Mouse (Mus musculus): ENCODE results near the gene Fads2. TPM values are rescaled to one million over a fixed set of nuclear protein-coding genes. Genes with fewer than 3 reads are reported as not detected.

Fads2 gene
- polyA plus RNA-seq, 1 experiment = 1.5 TPM

GRCm38 (mm10) chr19:10126479-10127250 lies 25.1 kb upstream of the Fads2 start:
- Histone ChIP-seq H3K9me3 (ENCODE audit: control insufficient read depth, low read length) (no peaks in the 10 kb centered on the region), H3K4me3 (replicated peaks) (no peak overlapping the region), H3K27me3 (ENCODE audit: control insufficient read depth) (peaks cover 5% of the 10 kb centered on the region; the same call in 1 of the 2 replicates), H3K36me3 (ENCODE audit: control insufficient read depth) (no peaks in the 10 kb centered on the region), H3K4me1 (ENCODE audit: control insufficient read depth) (no peaks in the 10 kb centered on the region)
- TF ChIP-seq GATA1 (IDR thresholded peaks at IDR 0.05; ENCODE audit: low read length) (no peak), TAL1 (IDR thresholded peaks at IDR 0.05; ENCODE audit: low read length) (no peak)

DNA sequence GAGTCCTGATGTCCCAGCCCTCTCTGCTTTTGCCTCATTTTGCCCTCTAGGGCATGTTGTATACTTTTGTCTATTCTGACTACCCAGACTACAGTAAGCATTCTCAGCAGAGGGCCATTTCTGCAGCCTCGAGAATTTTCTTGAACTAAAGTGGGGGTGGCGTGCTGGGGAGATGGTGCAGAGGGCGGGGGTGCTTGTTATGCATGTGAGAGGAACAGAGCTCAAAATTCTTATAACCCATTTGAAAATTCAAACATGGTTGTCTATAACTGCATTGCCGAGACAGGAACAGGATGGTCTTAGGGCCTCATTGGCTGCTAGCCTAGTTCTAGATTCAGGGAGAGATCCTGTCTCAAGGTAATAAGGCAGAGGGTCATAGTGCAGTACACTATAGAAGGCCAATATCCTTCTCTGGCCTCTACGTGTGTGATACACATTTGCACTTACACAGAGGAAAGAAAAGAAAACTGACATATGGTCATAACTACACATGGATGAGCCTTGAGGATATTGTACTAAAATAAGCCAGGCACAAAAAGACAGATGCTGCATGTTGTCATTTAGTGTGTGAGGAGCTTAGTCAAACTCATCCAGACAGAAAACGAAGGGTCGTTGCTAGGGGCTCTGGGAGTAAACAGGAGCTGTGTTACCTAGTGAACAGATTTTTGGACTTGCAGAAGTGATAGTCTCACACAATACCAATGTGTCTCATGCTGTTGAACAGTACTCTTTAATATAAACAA lies 22.5 kb upstream of the Fads2 start:
- Histone ChIP-seq H3K4me3 (replicated peaks) (no peak overlapping the region), H3K27me3 (ENCODE audit: control insufficient read depth) (peaks cover 5% of the 10 kb centered on the region; the same call in 1 of the 2 replicates), H3K4me1 (ENCODE audit: control insufficient read depth) (no peaks in the 10 kb centered on the region), H3K36me3 (ENCODE audit: control insufficient read depth) (no peaks in the 10 kb centered on the region), H3K9me3 (ENCODE audit: control insufficient read depth, low read length) (no peaks in the 10 kb centered on the region)
- TF ChIP-seq TAL1 (IDR thresholded peaks at IDR 0.05; ENCODE audit: low read length) (no peak), GATA1 (IDR thresholded peaks at IDR 0.05; ENCODE audit: low read length) (no peak)

- Histone ChIP-seq H3K4me1 (ENCODE audit: control insufficient read depth) (no peaks in the 10 kb centered on the region), H3K36me3 (ENCODE audit: control insufficient read depth) (no peaks in the 10 kb centered on the region)
- no peak for TF ChIP-seq GATA1 (IDR thresholded peaks at IDR 0.05; ENCODE audit: low read length)
- TF ChIP-seq TAL1 (IDR thresholded peaks at IDR 0.05; ENCODE audit: low read length) = no peak
Observed at GRCm38 (mm10) chr19:10122021-10122631, 20.6 kb upstream of the Fads2 start.

DNA sequence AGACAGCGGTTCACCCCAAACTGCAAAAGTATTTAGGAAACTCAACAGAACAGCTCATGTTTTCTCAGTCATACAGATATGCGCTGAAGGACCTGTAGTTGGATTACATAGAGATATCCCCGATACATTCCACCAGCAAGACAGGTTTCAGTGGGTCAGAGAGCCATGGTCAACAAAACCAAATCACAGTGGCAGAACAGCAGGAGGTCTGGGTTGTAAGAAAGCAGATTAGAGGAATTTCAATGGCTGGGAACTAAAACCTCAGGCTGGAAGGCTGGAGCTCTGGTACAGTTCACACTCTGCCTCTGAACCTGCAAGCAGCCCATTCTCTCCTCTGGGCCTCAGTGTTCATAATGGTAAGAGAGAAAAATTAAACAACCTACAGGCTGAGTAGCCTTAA lies 15.1 kb upstream of the Fads2 start:
- H3K4me3 ChIP-seq (replicated peaks) = no peak overlapping the region
- no peaks in the 10 kb centered on the region for H3K36me3 ChIP-seq (ENCODE audit: control insufficient read depth)
- H3K27me3 ChIP-seq (ENCODE audit: control insufficient read depth) = peaks cover 3% of the 10 kb centered on the region
- H3K4me1 ChIP-seq (ENCODE audit: control insufficient read depth) = no peaks in the 10 kb centered on the region
- no peaks in the 10 kb centered on the region for H3K9me3 ChIP-seq (ENCODE audit: control insufficient read depth, low read length)
- TF ChIP-seq TAL1 (IDR thresholded peaks at IDR 0.05; ENCODE audit: low read length) (no peak), GATA1 (IDR thresholded peaks at IDR 0.05; ENCODE audit: low read length) (no peak)

More at GRCm38 (mm10) chr19:10122021-10122631, 20.6 kb upstream of the Fads2 start:
- no peak overlapping the region for H3K4me3 ChIP-seq (replicated peaks)
- peaks cover 6% of the 10 kb centered on the region for H3K27me3 ChIP-seq (ENCODE audit: control insufficient read depth)
- H3K9me3 ChIP-seq (ENCODE audit: control insufficient read depth, low read length) = no peaks in the 10 kb centered on the region

- no peaks in the 10 kb centered on the region for H3K9me3 ChIP-seq (ENCODE audit: control insufficient read depth, low read length)
- H3K27me3 ChIP-seq (ENCODE audit: control insufficient read depth) = peaks cover 3% of the 10 kb centered on the region
- H3K4me3 ChIP-seq (replicated peaks) = no peak overlapping the region
- H3K36me3 ChIP-seq (ENCODE audit: control insufficient read depth) = no peaks in the 10 kb centered on the region
- no peaks in the 10 kb centered on the region for H3K4me1 ChIP-seq (ENCODE audit: control insufficient read depth)
- TF ChIP-seq TAL1 (IDR thresholded peaks at IDR 0.05; ENCODE audit: low read length) (no peak), GATA1 (IDR thresholded peaks at IDR 0.05; ENCODE audit: low read length) (no peak)
Observed at GRCm38 (mm10) chr19:10115373-10116158, 14.0 kb upstream of the Fads2 start.

GRCm38 (mm10) chr19:10112956-10113355 lies 11.4 kb upstream of the Fads2 start:
- Histone ChIP-seq H3K9me3 (ENCODE audit: control insufficient read depth, low read length) (no peaks in the 10 kb centered on the region), H3K4me1 (ENCODE audit: control insufficient read depth) (no peaks in the 10 kb centered on the region), H3K36me3 (ENCODE audit: control insufficient read depth) (no peaks in the 10 kb centered on the region), H3K27me3 (ENCODE audit: control insufficient read depth) (peaks cover 2% of the 10 kb centered on the region), H3K4me3 (replicated peaks) (no peak overlapping the region)
- TF ChIP-seq TAL1 (IDR thresholded peaks at IDR 0.05; ENCODE audit: low read length) (no peak), GATA1 (IDR thresholded peaks at IDR 0.05; ENCODE audit: low read length) (no peak)

GRCm38 (mm10) chr19:10108666-10109065 lies 7.1 kb upstream of the Fads2 start:
- H3K9me3 ChIP-seq (ENCODE audit: control insufficient read depth, low read length) = no peaks in the 10 kb centered on the region
- peaks cover 26% of the 10 kb centered on the region for H3K4me1 ChIP-seq (ENCODE audit: control insufficient read depth)
- TF ChIP-seq GATA1 (IDR thresholded peaks at IDR 0.05; ENCODE audit: low read length) = no peak
- TF ChIP-seq TAL1 (IDR thresholded peaks at IDR 0.05; ENCODE audit: low read length) = no peak
- H3K4me3 ChIP-seq (replicated peaks) = no peak overlapping the region
- H3K36me3 ChIP-seq (ENCODE audit: control insufficient read depth) = no peaks in the 10 kb centered on the region
- no peaks in the 10 kb centered on the region for H3K27me3 ChIP-seq (ENCODE audit: control insufficient read depth)

- Histone ChIP-seq H3K36me3 (ENCODE audit: control insufficient read depth) (no peaks in the 10 kb centered on the region), H3K4me3 (replicated peaks) (no peak overlapping the region)
Observed at GRCm38 (mm10) chr19:10108129-10108528, 6.6 kb upstream of the Fads2 start.

More at GRCm38 (mm10) chr19:10108129-10108528, 6.6 kb upstream of the Fads2 start:
- Histone ChIP-seq H3K27me3 (ENCODE audit: control insufficient read depth) (no peaks in the 10 kb centered on the region), H3K4me1 (ENCODE audit: control insufficient read depth) (peaks cover 27% of the 10 kb centered on the region), H3K9me3 (ENCODE audit: control insufficient read depth, low read length) (no peaks in the 10 kb centered on the region)
- TF ChIP-seq GATA1 (IDR thresholded peaks at IDR 0.05; ENCODE audit: low read length) (no peak), TAL1 (IDR thresholded peaks at IDR 0.05; ENCODE audit: low read length) (no peak)
